Mouse (Mus musculus): Measurements from ENCODE around the gene Ldlrap1.

Gene Ldlrap1

GRCm38 (mm10) chr4:134703835-134704546 is 63.8 kb downstream of the Ldlrap1 start, which contains the start of gene Man1c1:
Man1c1 (minus strand) TSS chr4:134704290.
- peak; percentile 99 for DNase-seq

DNA sequence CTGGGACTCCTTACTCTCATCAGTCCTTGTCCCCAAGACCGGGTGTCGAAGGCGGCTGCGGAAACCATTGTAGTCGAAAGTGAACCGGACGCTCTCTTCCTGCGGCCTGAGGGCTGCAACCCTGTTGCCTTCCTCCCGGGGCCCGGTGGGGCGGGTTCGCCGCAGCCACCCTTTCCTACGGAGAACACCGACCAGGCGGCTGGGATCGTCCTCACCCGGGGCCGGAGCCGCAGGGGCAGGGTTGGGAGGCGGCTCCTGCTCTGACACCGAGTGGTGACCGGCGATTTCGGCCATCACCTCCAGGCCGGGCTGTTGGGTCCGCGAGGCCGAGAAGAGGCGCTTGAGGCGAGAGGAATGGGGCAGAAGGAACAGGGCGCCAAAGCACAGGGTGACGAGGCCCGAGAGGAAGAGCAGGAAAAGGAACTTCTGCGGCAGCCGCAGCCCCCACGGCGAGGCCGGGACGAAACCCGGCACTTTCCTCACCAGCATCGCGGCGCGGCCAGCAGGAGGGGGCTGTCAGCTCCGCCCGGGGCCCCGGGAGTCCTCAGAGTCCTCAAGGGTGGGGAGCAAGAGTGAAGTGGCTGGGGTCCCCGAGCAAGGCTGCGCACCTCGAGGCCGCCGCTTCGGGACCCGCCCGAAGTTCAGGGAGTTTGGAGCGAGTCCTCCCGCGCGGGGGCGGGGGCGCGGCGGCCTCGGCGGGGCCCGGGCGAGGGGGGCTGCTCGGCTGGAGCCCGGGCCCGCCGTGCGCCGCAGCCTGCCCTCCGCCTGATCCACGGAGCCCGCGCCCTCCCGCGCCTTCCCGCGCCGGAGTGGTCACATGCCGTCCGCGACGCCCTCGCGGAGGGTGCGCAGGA is 64.6 kb downstream of the Ldlrap1 start:
- peak; percentile 60 for DNase-seq

- peak; percentile 79 for DNase-seq
Observed at GRCm38 (mm10) chr4:134701934-134702333, 65.9 kb downstream of the Ldlrap1 start.

DNA sequence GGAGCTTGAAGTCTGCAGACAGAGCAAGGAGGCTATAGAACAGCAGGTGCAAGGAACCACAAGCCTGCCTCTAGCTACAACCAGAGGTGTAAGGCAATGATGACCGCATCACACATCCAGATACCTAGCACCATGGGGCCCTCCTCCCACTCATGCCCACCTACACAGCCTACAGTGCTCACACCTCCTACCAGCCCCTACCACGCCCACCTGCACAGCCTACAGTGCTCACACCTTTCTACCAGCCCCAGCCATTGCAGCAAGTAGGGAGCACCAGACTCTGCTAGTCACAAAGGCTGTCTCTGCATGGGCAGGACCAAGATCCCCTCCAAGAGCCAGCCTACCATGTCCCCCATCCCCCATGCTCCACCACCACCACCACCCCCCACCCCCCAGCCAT is 66.9 kb downstream of the Ldlrap1 start:
- no peak for DNase-seq

- DNase-seq, result no peak
Observed at GRCm38 (mm10) chr4:134693202-134693940, 74.5 kb downstream of the Ldlrap1 start.

DNA sequence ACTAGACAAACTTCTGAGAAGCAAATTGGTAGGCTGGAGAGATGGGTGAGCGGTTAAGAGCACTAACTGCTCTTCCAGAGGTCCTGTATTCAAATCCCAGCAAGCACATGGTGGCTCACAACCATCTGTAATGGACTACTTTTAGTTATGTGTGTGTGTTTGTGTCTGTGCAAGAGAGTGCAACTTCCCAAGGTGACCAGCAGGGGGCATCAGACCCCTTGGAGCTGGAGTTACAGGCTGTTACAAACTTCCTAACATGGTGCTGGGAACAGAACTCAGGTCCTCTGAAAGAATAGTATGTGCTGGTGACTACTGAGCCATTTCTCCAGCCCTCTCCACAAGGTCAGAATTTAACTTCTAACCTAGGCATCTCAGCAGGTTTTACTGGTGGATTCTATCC is 75.4 kb downstream of the Ldlrap1 start:
- DNase-seq, result no peak
